Mouse (Mus musculus): Measurements from ENCODE around the gene Hus1b. TPM values are rescaled to one million over a fixed set of nuclear protein-coding genes. Genes with fewer than 3 reads are reported as not detected.

The Hus1b gene
- total and polyA plus RNA-seq, 3 experiments: 0.08 to 0.19 TPM; not detected in 1

DNA sequence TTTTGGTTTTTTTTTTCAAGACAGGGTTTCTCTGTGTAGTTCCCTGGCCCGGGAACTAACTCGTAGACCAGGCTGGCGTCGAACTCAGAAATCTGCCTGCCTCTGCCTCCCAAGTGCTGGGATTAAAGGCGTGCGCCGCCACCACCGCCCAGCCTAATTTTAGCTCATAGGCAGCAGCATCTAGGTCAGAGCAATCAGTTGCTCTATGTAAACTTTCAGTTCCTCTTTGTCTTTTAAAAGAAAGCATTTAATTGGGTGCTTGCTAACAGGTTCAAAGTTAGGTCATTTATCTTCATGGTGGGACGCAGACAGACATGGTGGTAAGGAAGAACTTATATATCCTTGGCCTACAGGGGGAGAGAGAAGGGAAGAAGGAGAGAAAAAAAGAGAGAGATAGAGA is 1.6 kb upstream of the Hus1b start:
- Histone ChIP-seq H3K27ac (ENCODE audit: control insufficient read depth, low read depth, low read length) (no peak overlapping the region), H3K4me1 (ENCODE audit: control insufficient read depth in 1 of 2, insufficient read depth in 2 of 2, low read length in 2 of 2) (peaks cover 0 to 14% of the 10 kb centered on the region in 2 experiments; a peak in 1 of 4 replicates), H3K9me3 (replicated peaks; ENCODE audit: insufficient read depth, low read length) (no peaks in the 10 kb centered on the region), H3K36me3 (ENCODE audit: control insufficient read depth in 1 of 2, insufficient read depth in 2 of 2, low read length in 2 of 2) (peaks cover 2 to 6% of the 10 kb centered on the region in 2 experiments; a peak in 3 of 4 replicates), H3K27me3 (ENCODE audit: control insufficient read depth in 1 of 2, insufficient read depth in 2 of 2, low read length in 2 of 2) (no peaks in the 10 kb centered on the region), H3K79me2 (ENCODE audit: control insufficient read depth, insufficient read depth, low read length, poor library complexity) (no peaks in the 10 kb centered on the region; the same call in 1 of the 2 replicates), H3K4me3 (ENCODE audit: control insufficient read depth in 1 of 2, insufficient read depth in 1 of 2, low read depth in 2 of 2, low read length in 2 of 2) (no peak overlapping the region), H3K9ac (ENCODE audit: control insufficient read depth, low read depth, low read length, poor library complexity, severe bottlenecking) (no peak overlapping the region)
- no peak for DNase-seq (ENCODE audit: low read depth, low spot score)
- no peak for TF ChIP-seq ZNF384 (IDR thresholded peaks at IDR 0.05; ENCODE audit: low read depth, low read length)
- TF ChIP-seq NELFE (IDR thresholded peaks at IDR 0.05; ENCODE audit: low read depth, low read length): no peak
- no peak for TF ChIP-seq TBP (IDR thresholded peaks at IDR 0.05; ENCODE audit: low read depth, low read length)
- TF ChIP-seq MAZ (IDR thresholded peaks at IDR 0.05; ENCODE audit: low read depth, low read length): no peak
- no peak for TF ChIP-seq GATA1 (IDR thresholded peaks at IDR 0.05; ENCODE audit: low read depth, low read length)
- TF ChIP-seq ZKSCAN1 (IDR thresholded peaks at IDR 0.05; ENCODE audit: low read depth, low read length): no peak

DNA sequence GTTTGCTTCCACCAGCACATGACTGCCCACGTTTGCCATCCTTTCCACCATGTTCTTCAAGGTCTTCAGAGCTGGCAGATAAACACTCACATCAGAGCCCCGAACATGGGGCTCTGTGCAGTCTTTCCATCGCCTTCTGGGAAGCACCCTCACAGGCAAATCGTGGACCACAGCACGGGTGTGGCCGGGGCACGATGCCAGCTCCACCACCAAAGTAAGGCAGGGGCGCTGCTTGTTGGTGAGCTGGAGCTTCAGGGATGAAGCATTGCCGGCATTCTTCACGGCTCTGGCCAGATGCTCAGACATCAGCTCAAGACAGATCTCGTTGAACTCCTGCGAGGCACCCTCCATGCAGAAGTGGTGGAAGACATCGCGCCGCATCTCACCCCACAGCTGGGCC is 430 bp downstream of the Hus1b start:
- no peak for TF ChIP-seq NELFE (IDR thresholded peaks at IDR 0.05; ENCODE audit: low read depth, low read length)
- TF ChIP-seq ETS1 (IDR thresholded peaks at IDR 0.05; ENCODE audit: low read depth, low read length): no peak
- TF ChIP-seq ELF1 (IDR thresholded peaks at IDR 0.05; ENCODE audit: low read depth, low read length): no peak
- TF ChIP-seq SIN3A (IDR thresholded peaks at IDR 0.05; ENCODE audit: low read length): no peak
- no peak for TF ChIP-seq MAFK (IDR thresholded peaks at IDR 0.05; ENCODE audit: borderline replicate concordance, low read depth, low read length)
- TF ChIP-seq NRF1 (IDR thresholded peaks at IDR 0.05; ENCODE audit: insufficient read depth, low read depth, low read length, poor library complexity, severe bottlenecking): no peak
- TF ChIP-seq SMC3 (IDR thresholded peaks at IDR 0.05; ENCODE audit: low read depth, low read length): no peak
- TF ChIP-seq ZNF384 (IDR thresholded peaks at IDR 0.05; ENCODE audit: low read depth, low read length): no peak
- no peak for TF ChIP-seq USF1 (IDR thresholded peaks at IDR 0.05; ENCODE audit: low read depth, low read length)
- no peak for TF ChIP-seq POLR2AphosphoS5 (IDR thresholded peaks at IDR 0.05; ENCODE audit: borderline replicate concordance, low read depth, low read length)
- TF ChIP-seq MYC (IDR thresholded peaks at IDR 0.05; ENCODE audit: low read depth, low read length): no peak
- TF ChIP-seq ZMIZ1 (IDR thresholded peaks at IDR 0.05; ENCODE audit: low read depth, low read length): no peak
- no peak for TF ChIP-seq CTCF (IDR thresholded peaks at IDR 0.05 in 2 of 3, conservative IDR thresholded peaks at IDR 0.05 in 1 of 3; ENCODE audit: control insufficient read depth in 1 of 3, insufficient read depth in 1 of 3, low read depth in 2 of 3, low read length in 3 of 3, poor library complexity in 1 of 3, severe bottlenecking in 1 of 3)
- TF ChIP-seq ZKSCAN1 (IDR thresholded peaks at IDR 0.05; ENCODE audit: low read depth, low read length): no peak
- TF ChIP-seq MEF2A (IDR thresholded peaks at IDR 0.05; ENCODE audit: extremely low read depth, insufficient replicate concordance, low read depth, low read length, poor library complexity, severe bottlenecking): no peak
- Histone ChIP-seq H3K36me3 (ENCODE audit: control insufficient read depth in 1 of 2, insufficient read depth in 2 of 2, low read length in 2 of 2) (peaks cover 2 to 6% of the 10 kb centered on the region in 2 experiments; a peak in 3 of 4 replicates), H3K27ac (ENCODE audit: control insufficient read depth, low read depth, low read length) (no peak overlapping the region), H3K4me3 (ENCODE audit: control insufficient read depth in 1 of 2, insufficient read depth in 1 of 2, low read depth in 2 of 2, low read length in 2 of 2) (no peak overlapping the region), H3K79me2 (ENCODE audit: control insufficient read depth, insufficient read depth, low read length, poor library complexity) (no peaks in the 10 kb centered on the region; the same call in 1 of the 2 replicates), H3K9me3 (replicated peaks; ENCODE audit: insufficient read depth, low read length) (no peaks in the 10 kb centered on the region), H3K4me1 (ENCODE audit: control insufficient read depth in 1 of 2, insufficient read depth in 2 of 2, low read length in 2 of 2) (peaks cover 0 to 14% of the 10 kb centered on the region in 2 experiments; a peak in 1 of 4 replicates), H3K9ac (ENCODE audit: control insufficient read depth, low read depth, low read length, poor library complexity, severe bottlenecking) (no peak overlapping the region), H3K27me3 (ENCODE audit: control insufficient read depth in 1 of 2, insufficient read depth in 2 of 2, low read length in 2 of 2) (no peaks in the 10 kb centered on the region)
- DNase-seq (ENCODE audit: low read depth, low spot score): peak; percentile 58

All from MEL (cell line).